ENCODE assay signal across 24 mouse cellular contexts in the genomic region with DNA sequence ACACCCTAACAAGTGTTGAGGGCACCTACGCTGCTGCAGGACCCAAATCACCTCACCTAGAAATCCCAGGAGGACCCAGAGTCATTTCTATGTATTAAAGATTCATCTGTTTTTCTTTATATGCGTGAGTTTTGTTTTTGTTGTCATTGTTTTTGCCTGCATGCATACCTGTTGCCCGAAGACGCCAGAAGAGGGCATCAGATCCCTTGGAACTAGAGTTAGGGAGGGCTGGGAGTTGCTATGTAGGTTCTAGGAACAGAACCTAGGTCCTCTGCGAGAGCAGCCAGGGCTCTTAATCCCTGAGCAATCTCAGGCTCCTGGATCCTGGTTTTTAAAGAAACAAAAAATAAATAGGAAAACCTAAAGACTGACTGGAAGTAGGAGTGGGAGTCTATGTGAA. TPM values are rescaled to one million over a fixed set of nuclear protein-coding genes. Genes with fewer than 3 reads are reported as not detected.
A peak's percentile ranks its signal among the peaks of the same experiment; 100 is the strongest.
DNase-seq lines count a peak whose midpoint lies in the region; ATAC-seq and TF ChIP-seq lines count a peak whose summit lies in the region.
"Had no signal": no experiment of that assay in that cellular context is flagged by ENCODE, and none has a peak within 500 bp of the region (broad histone marks: within the 10 kb centered on the region; RNA-seq: fewer than 3 reads in every experiment).

No protein-coding gene starts in this region.

- CTCF ChIA-PET in Patski (lab: Charles Lee), result no interaction called here

- no peak for TF ChIP-seq EP300 in heart, adult 2 months (IDR thresholded peaks at IDR 0.05; ENCODE audit: insufficient read depth, low read depth, low read length)

- peak; percentile 23 for TF ChIP-seq CTCF in heart, adult 2 months (IDR thresholded peaks at IDR 0.05)
- TF ChIP-seq CTCF in liver, adult 2 months (IDR thresholded peaks at IDR 0.05; ENCODE audit: low read depth, low read length), result 0 out of 2 replicates have a peak, but pooled peaks have one; percentile 5
- peak; percentile 40 for TF ChIP-seq CTCF in Patski (IDR thresholded peaks at IDR 0.05)

- H3K27ac ChIP-seq in heart, adult 2 months, result no peak overlapping the region
- no peak overlapping the region for H3K27ac ChIP-seq in heart, embryonic 11.5 days (ENCODE audit: low read depth, low read length)
- no peak overlapping the region for H3K27ac ChIP-seq in liver, adult 2 months (replicated peaks; ENCODE audit: insufficient read depth, low read depth, low read length)
- no peak overlapping the region for H3K27ac ChIP-seq in forebrain, embryonic 15.5 days (replicated peaks)
- H3K27ac ChIP-seq: embryonic facial prominence, embryonic 13.5 days; hindbrain, embryonic 15.5 days; left cerebral cortex, adult 2 months; liver, embryonic 13.5 days had no signal

- H3K9ac ChIP-seq in heart, adult 2 months (ENCODE audit: low read depth, low read length), result no peak overlapping the region
- H3K9ac ChIP-seq in heart, embryonic 11.5 days (ENCODE audit: low read depth, low read length), result no peak overlapping the region
- no peak overlapping the region for H3K9ac ChIP-seq in liver, adult 2 months (ENCODE audit: low read depth, low read length)
- no peak overlapping the region for H3K9ac ChIP-seq in forebrain, embryonic 15.5 days (replicated peaks)
- H3K9ac ChIP-seq: embryonic facial prominence, embryonic 13.5 days; heart, embryonic 12.5 days; hindbrain, embryonic 15.5 days; liver, embryonic 13.5 days had no signal

- H3K4me1 ChIP-seq in heart, adult 2 months (ENCODE audit: control insufficient read depth, insufficient read depth, low read length), result no peaks in the 10 kb centered on the region; the same call in none of the 2 replicates
- H3K4me1 ChIP-seq in heart, embryonic 11.5 days (ENCODE audit: control insufficient read depth, insufficient read depth, low read length), result peaks cover 3% of the 10 kb centered on the region; the same call in 1 of the 2 replicates
- H3K4me1 ChIP-seq in liver, adult 2 months (ENCODE audit: control insufficient read depth, insufficient read depth, low read length), result no peaks in the 10 kb centered on the region
- H3K4me1 ChIP-seq in forebrain, embryonic 15.5 days, result peaks cover 11% of the 10 kb centered on the region
- H3K4me1 ChIP-seq: liver, embryonic 13.5 days had no signal

- TF ChIP-seq POLR2A in heart, adult 2 months (IDR thresholded peaks at IDR 0.05; ENCODE audit: insufficient read depth, low read depth, low read length), result no peak
- TF ChIP-seq POLR2A in liver, adult 2 months (IDR thresholded peaks at IDR 0.05; ENCODE audit: extremely low read depth, insufficient read depth, low read length), result no peak

- H3K79me2 ChIP-seq in heart, adult 2 months (replicated peaks; ENCODE audit: control insufficient read depth, insufficient read depth, low read length), result no peaks in the 10 kb centered on the region
- H3K79me2 ChIP-seq in liver, adult 2 months (ENCODE audit: control insufficient read depth, insufficient read depth, low read length), result no peaks in the 10 kb centered on the region

- no peaks in the 10 kb centered on the region for H3K36me3 ChIP-seq in heart, adult 2 months (ENCODE audit: control insufficient read depth, insufficient read depth, low read length)
- H3K36me3 ChIP-seq in heart, embryonic 11.5 days (ENCODE audit: control insufficient read depth, insufficient read depth, low read length), result no peaks in the 10 kb centered on the region
- H3K36me3 ChIP-seq in liver, adult 2 months (ENCODE audit: control insufficient read depth, insufficient read depth, low read length), result no peaks in the 10 kb centered on the region
- no peaks in the 10 kb centered on the region for H3K36me3 ChIP-seq in forebrain, embryonic 15.5 days
- H3K36me3 ChIP-seq: embryonic facial prominence, embryonic 13.5 days; heart, embryonic 12.5 days; hindbrain, embryonic 15.5 days; limb, embryonic 10.5 days; liver, embryonic 13.5 days had no signal

- 69% methylated on average over 5 of the region's 5 CpGs for WGBS in heart, adult 2 months
- WGBS in heart, embryonic 11.5 days (ENCODE audit: insufficient replicate concordance), result 58% methylated on average over 5 of the region's 5 CpGs
- WGBS in liver, adult 2 months, result 68% methylated on average over 5 of the region's 5 CpGs
- 56% methylated on average over 5 of the region's 5 CpGs for WGBS in forebrain, embryonic 15.5 days

- DNase-seq in heart, adult 2 months, result no peak
- DNase-seq in liver, adult 2 months (ENCODE audit: extremely low read depth, low read depth, low spot score), result no peak
- DNase-seq in liver, result no peak
- DNase-seq in 3T3-L1 (ENCODE audit: low read depth, low spot score), result peak; percentile 13
- no peak for DNase-seq in Patski (ENCODE audit: low read depth, low spot score)
- DNase-seq in spleen, postnatal 4 days (ENCODE audit: low spot score in 2 of 2), result no peak
- DNase-seq: adrenal gland, postnatal 14 days; cerebellum, postnatal 14 days; gastrocnemius, postnatal 36 days; kidney, adult 11 months; kidney, postnatal 25 days; liver, embryonic 13.5 days; lung, postnatal 14 days; midbrain, embryonic 14.5 days had no signal

- intact Hi-C loops in heart, adult 2 months (cut with DNase I), result no loop called here

- ATAC-seq in heart, embryonic 11.5 days (replicated peaks; ENCODE audit: insufficient number of reproducible peaks, low FRiP score, low TSS enrichment), result no peak
- ATAC-seq in Patski, result no peak
- no peak for ATAC-seq in forebrain, embryonic 15.5 days (replicated peaks)
- ATAC-seq: forebrain, embryonic 16.5 days had no signal

- H3K4me2 ChIP-seq in heart, embryonic 11.5 days, result no peak overlapping the region
- H3K4me2 ChIP-seq in forebrain, embryonic 15.5 days (replicated peaks), result no peak overlapping the region
- H3K4me2 ChIP-seq: embryonic facial prominence, embryonic 13.5 days; heart, embryonic 12.5 days; hindbrain, embryonic 15.5 days; liver, embryonic 13.5 days had no signal

- H3K4me3 ChIP-seq in heart, adult 2 months, result no peak overlapping the region
- no peak overlapping the region for H3K4me3 ChIP-seq in heart, embryonic 11.5 days (ENCODE audit: low read depth, low read length)
- H3K4me3 ChIP-seq in liver, adult 2 months (ENCODE audit: insufficient read depth, low read depth, low read length), result no peak overlapping the region
- H3K4me3 ChIP-seq in forebrain, embryonic 15.5 days, result no peak overlapping the region
- H3K4me3 ChIP-seq: embryonic facial prominence, embryonic 13.5 days; heart, embryonic 12.5 days; hindbrain, embryonic 15.5 days; left cerebral cortex, adult 2 months; limb, embryonic 10.5 days; liver, embryonic 13.5 days; myocyte had no signal

- no peaks in the 10 kb centered on the region for H3K9me3 ChIP-seq in heart, embryonic 11.5 days (replicated peaks; ENCODE audit: control insufficient read depth, low read length)
- no peaks in the 10 kb centered on the region for H3K9me3 ChIP-seq in forebrain, embryonic 15.5 days
- H3K9me3 ChIP-seq: embryonic facial prominence, embryonic 13.5 days; heart, embryonic 12.5 days; hindbrain, embryonic 15.5 days; limb, embryonic 10.5 days; liver, embryonic 13.5 days had no signal

- in situ Hi-C loops in Patski (cut with MboI; ENCODE audit: low pct_unique_long_range_greater_than_20kb), result no loop called here

- POLR2A ChIA-PET in Patski (lab: Charles Lee), result no interaction called here

- H3K27me3 ChIP-seq in heart, adult 2 months (ENCODE audit: control insufficient read depth, insufficient read depth, low read length), result no peaks in the 10 kb centered on the region; the same call in 1 of the 2 replicates
- H3K27me3 ChIP-seq in heart, embryonic 11.5 days (ENCODE audit: control insufficient read depth, insufficient read depth, low read length), result no peaks in the 10 kb centered on the region
- no peaks in the 10 kb centered on the region for H3K27me3 ChIP-seq in liver, adult 2 months (ENCODE audit: control insufficient read depth, insufficient read depth, low read length)
- peaks cover 18% of the 10 kb centered on the region for H3K27me3 ChIP-seq in Patski
- H3K27me3 ChIP-seq in forebrain, embryonic 15.5 days, result no peaks in the 10 kb centered on the region
- H3K27me3 ChIP-seq: heart, embryonic 12.5 days; hindbrain, embryonic 15.5 days had no signal

RNA-seq across cellular contexts. Expression of a gene that starts 20.9 kb away (rescaled TPM):
- 1 to 10 TPM; 1.1 to 1.9 TPM for total RNA-seq in heart, adult 2 months (2021)
- polyA plus RNA-seq in heart, adult 2 months (2012; rRNA removed), result 1.5 and 1.6 TPM in 2 replicates
- polyA plus RNA-seq in heart, embryonic 11.5 days (2014; fragmentation: Nextera tagmentation; extraction: Ambion mirVana), result 10.2 and 12.6 TPM in 2 replicates
- total RNA-seq in liver, adult 2 months (2014; rRNA removed), result not detected in 2 replicates
- polyA plus RNA-seq in liver, adult 2 months (2012; rRNA removed), result 0.06 and 0.09 TPM in 2 replicates
- not detected for polyA plus RNA-seq in Patski (2021)
- 3.3 and 3.8 TPM in 2 replicates for polyA plus RNA-seq in forebrain, embryonic 15.5 days (2015; fragmentation: Nextera tagmentation; extraction: Ambion mirVana)
- total RNA-seq: megakaryocyte, adult 5-6 weeks had no signal
